In genomic region chr9:21587678-21588349, GRCm38 (mm10) we compare ENCODE assay signal across 11 mouse cellular contexts.
"Had no signal": no experiment of that assay in that cellular context is flagged by ENCODE, and none has a peak within 500 bp of the region (broad histone marks: within the 10 kb centered on the region; RNA-seq: fewer than 3 reads in every experiment).

No protein-coding gene starts in this region.

- DNase-seq: kidney, adult 18-20 months; kidney, postnatal 14 days; lung, embryonic 14.5 days; lung, postnatal 10 days; lung, postnatal 4 days; midbrain, embryonic 14.5 days had no signal

- H3K4me1 ChIP-seq: stomach, embryonic 15.5 days had no signal

- H3K27ac ChIP-seq: limb, embryonic 15.5 days; midbrain, embryonic 10.5 days; neural tube, embryonic 12.5 days; stomach, embryonic 15.5 days had no signal

- ATAC-seq: liver, embryonic 12.5 days had no signal

- H3K4me3 ChIP-seq: limb, embryonic 15.5 days; liver, embryonic 12.5 days; midbrain, embryonic 10.5 days; neural tube, embryonic 12.5 days; stomach, embryonic 15.5 days had no signal

- H3K9ac ChIP-seq: limb, embryonic 15.5 days; liver, embryonic 12.5 days; lung, embryonic 14.5 days; neural tube, embryonic 12.5 days; stomach, embryonic 15.5 days had no signal

- H3K9me3 ChIP-seq: limb, embryonic 15.5 days; liver, embryonic 12.5 days; midbrain, embryonic 10.5 days; neural tube, embryonic 12.5 days; stomach, embryonic 15.5 days had no signal

- H3K4me2 ChIP-seq: limb, embryonic 15.5 days; liver, embryonic 12.5 days; lung, embryonic 14.5 days; neural tube, embryonic 12.5 days; stomach, embryonic 15.5 days had no signal

- H3K27me3 ChIP-seq: limb, embryonic 15.5 days; liver, embryonic 12.5 days; neural tube, embryonic 12.5 days; stomach, embryonic 15.5 days had no signal
